Mouse (Mus musculus): ENCODE measurements at regions not wholly inside any gene's neighbourhood (a gene's known extent, or its start where the extent isn't known, plus 50 kb on each side); places are given as distances from the start of the nearest gene placed in this dataset.

GRCm38 (mm10) chr4:109610222-109610621 lies 56.8 kb downstream of the Cdkn2c start:
- 95% methylated on average over 3 of the region's 3 CpGs for WGBS
- H3K27me3 ChIP-seq (replicated peaks; ENCODE audit: control insufficient read depth, insufficient read depth, low read length), result no peaks in the 10 kb centered on the region
- H3K4me3 ChIP-seq (ENCODE audit: insufficient read depth, low read depth, low read length), result no peak overlapping the region
- H3K36me3 ChIP-seq (ENCODE audit: control insufficient read depth, insufficient read depth, low read length), result no peaks in the 10 kb centered on the region
- H3K27ac ChIP-seq (ENCODE audit: insufficient read depth, low read depth, low read length), result no peak overlapping the region
- no peak for TF ChIP-seq POLR2A (IDR thresholded peaks at IDR 0.05; ENCODE audit: low read depth, low read length)
- TF ChIP-seq CTCF (conservative IDR thresholded peaks at IDR 0.05; ENCODE audit: insufficient read depth, insufficient read length, low read depth, low read length), result no peak
- no peaks in the 10 kb centered on the region for H3K4me1 ChIP-seq (ENCODE audit: control insufficient read depth, insufficient read depth, low read length)
- DNase-seq, result no peak

DNA sequence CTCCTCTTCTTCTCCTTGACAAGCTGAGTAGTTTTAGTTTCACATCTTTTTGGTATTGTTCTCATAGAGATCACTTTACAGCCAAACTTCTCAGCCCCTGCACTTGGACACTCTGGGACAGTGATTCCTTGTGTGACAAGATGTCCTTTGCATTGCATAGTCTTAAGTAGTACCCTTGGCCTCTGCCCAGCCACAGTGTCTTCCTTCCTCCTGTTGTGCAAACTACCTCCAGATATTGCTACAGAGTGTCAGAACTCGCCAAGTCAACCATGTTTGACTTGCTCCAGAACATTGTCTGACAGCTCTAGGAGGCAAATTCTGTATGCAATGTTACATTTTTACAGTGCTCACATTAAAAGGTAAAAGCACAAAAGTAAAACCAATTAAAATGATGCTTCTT lies 57.2 kb downstream of the Cdkn2c start:
- peak; percentile 3 for DNase-seq
- H3K4me1 ChIP-seq (ENCODE audit: control insufficient read depth, insufficient read depth, low read length), result no peaks in the 10 kb centered on the region
- no peaks in the 10 kb centered on the region for H3K36me3 ChIP-seq (ENCODE audit: control insufficient read depth, insufficient read depth, low read length)
- WGBS, result 75% methylated on average over 1 of the region's 1 CpGs
- no peaks in the 10 kb centered on the region for H3K27me3 ChIP-seq (replicated peaks; ENCODE audit: control insufficient read depth, insufficient read depth, low read length)
- no peak for TF ChIP-seq POLR2A (IDR thresholded peaks at IDR 0.05; ENCODE audit: low read depth, low read length)
- no peak for TF ChIP-seq CTCF (conservative IDR thresholded peaks at IDR 0.05; ENCODE audit: insufficient read depth, insufficient read length, low read depth, low read length)
- no peak overlapping the region for H3K27ac ChIP-seq (ENCODE audit: insufficient read depth, low read depth, low read length)
- no peak overlapping the region for H3K4me3 ChIP-seq (ENCODE audit: insufficient read depth, low read depth, low read length)

DNA sequence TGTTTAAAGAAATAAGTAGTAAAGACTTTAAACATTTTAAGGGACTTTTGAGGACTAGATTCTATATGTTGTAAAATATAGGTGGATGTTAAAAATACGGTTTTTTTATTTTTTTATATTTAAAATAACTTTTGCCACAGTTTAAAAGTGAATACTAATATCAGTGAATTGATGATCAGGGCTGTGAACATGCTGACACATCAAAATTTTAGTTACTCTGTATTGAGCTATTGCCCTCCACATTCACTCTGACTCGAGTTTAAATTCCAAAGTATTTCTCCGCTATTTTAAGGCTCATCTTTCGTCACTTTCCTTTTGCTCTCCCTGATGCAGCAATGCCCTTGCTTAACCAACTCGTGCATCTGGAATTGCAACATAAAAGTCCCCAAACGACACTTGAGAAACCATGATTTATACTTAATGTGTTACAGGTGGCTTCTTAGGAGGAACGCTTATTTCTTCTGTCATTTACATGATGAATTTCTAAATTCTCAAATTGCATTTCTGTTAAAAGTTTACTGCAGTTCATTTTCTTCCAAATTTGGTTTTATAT lies 58.7 kb upstream of the 4930522H14Rik start:
- 38% methylated on average over 7 of the region's 7 CpGs for WGBS
- Histone ChIP-seq H3K4me1 (ENCODE audit: control insufficient read depth, insufficient read depth, low read length) (no peaks in the 10 kb centered on the region), H3K36me3 (ENCODE audit: control insufficient read depth, insufficient read depth, low read length) (no peaks in the 10 kb centered on the region), H3K4me3 (ENCODE audit: insufficient read depth, low read depth, low read length) (no peak overlapping the region), H3K27ac (ENCODE audit: insufficient read depth, low read depth, low read length) (no peak overlapping the region), H3K27me3 (replicated peaks; ENCODE audit: control insufficient read depth, insufficient read depth, low read length) (no peaks in the 10 kb centered on the region)
- TF ChIP-seq POLR2A (IDR thresholded peaks at IDR 0.05; ENCODE audit: low read depth, low read length) (no peak), CTCF (conservative IDR thresholded peaks at IDR 0.05; ENCODE audit: insufficient read depth, insufficient read length, low read depth, low read length) (no peak)
- DNase-seq, result no peak

DNA sequence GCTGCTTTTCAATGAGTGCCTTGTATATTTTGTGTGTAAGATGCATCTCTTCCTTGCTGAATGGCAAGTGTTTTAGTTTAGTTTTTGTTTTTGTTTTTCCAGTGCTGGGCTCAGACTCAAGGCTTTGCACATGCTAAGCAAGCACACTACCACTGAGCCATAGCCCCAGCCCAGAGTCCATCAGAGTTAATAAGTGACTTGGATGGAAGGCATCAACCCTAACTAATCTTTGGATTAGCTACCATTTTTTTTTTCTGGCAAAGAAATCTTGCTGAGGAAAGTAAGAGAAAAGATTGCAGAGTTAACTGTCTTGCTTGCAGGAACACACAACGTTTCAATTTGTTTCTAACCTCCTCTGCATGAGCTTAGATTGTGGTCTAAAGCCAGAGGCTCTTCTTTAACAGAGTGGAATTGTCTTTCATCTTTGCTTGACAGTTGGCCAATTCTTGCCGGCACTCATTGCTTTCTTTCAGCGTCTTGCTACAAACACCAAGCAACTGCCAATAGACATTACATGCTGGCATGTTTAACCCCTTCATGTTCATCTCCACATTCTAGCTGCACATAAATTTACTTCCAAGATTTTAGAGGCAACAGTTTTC lies 52.2 kb upstream of the 4930522H14Rik start:
- peak overlapping the region; percentile 99 for H3K27ac ChIP-seq (ENCODE audit: insufficient read depth, low read depth, low read length)
- DNase-seq, result peak; percentile 90
- no peaks in the 10 kb centered on the region for H3K27me3 ChIP-seq (replicated peaks; ENCODE audit: control insufficient read depth, insufficient read depth, low read length)
- no peaks in the 10 kb centered on the region for H3K36me3 ChIP-seq (ENCODE audit: control insufficient read depth, insufficient read depth, low read length)
- no peak overlapping the region for H3K4me3 ChIP-seq (ENCODE audit: insufficient read depth, low read depth, low read length)
- TF ChIP-seq POLR2A (IDR thresholded peaks at IDR 0.05; ENCODE audit: low read depth, low read length) (no peak), CTCF (conservative IDR thresholded peaks at IDR 0.05; ENCODE audit: insufficient read depth, insufficient read length, low read depth, low read length) (no peak)
- WGBS, result 14% methylated on average over 3 of the region's 3 CpGs
- peaks cover 9% of the 10 kb centered on the region; the same call in 1 of the 2 replicates for H3K4me1 ChIP-seq (ENCODE audit: control insufficient read depth, insufficient read depth, low read length)

DNA sequence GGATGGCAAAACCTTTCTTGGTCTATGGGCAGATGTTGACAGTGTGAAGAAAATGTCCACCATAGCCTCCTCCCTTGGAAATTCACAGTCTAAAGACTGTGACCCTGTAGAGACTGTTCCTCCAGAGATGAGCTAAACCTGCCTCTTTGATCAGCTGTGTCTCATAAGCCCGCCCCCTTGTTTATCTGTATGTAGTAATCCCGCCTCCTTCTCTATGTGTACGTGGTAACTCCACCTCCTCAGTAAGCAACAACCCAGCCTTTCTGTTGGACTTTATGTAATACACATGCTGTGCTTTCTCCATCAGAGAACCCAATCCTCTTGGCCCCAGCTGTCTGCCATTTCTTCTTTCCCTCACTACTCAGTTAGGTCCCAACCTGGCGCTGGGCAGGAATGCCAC lies 51.4 kb upstream of the 4930522H14Rik start:
- Histone ChIP-seq H3K36me3 (ENCODE audit: control insufficient read depth, insufficient read depth, low read length) (no peaks in the 10 kb centered on the region), H3K4me1 (ENCODE audit: control insufficient read depth, insufficient read depth, low read length) (peaks cover 9% of the 10 kb centered on the region; the same call in 1 of the 2 replicates), H3K27ac (ENCODE audit: insufficient read depth, low read depth, low read length) (peak overlapping the region; percentile 87), H3K4me3 (ENCODE audit: insufficient read depth, low read depth, low read length) (no peak overlapping the region), H3K27me3 (replicated peaks; ENCODE audit: control insufficient read depth, insufficient read depth, low read length) (no peaks in the 10 kb centered on the region)
- peak; percentile 10 for DNase-seq
- TF ChIP-seq POLR2A (IDR thresholded peaks at IDR 0.05; ENCODE audit: low read depth, low read length) (no peak), CTCF (conservative IDR thresholded peaks at IDR 0.05; ENCODE audit: insufficient read depth, insufficient read length, low read depth, low read length) (no peak)
- 81% methylated on average over 4 of the region's 4 CpGs for WGBS
